Mouse (Mus musculus) kidney, embryonic 14.5 days (tissue): ENCODE results near the gene Maml3. TPM values are rescaled to one million over a fixed set of nuclear protein-coding genes. Genes with fewer than 3 reads are reported as not detected.

Experiments used
- ATAC-seq: fragments of 200-750 bp; cut with Nextera tagmentation; 2 replicates; pipeline ENCODE4 v1.8.0; 2017; ENCODE audit warnings: moderate number of reproducible peaks, mild to moderate bottlenecking, moderate TSS enrichment, moderate library complexity; ENCODE audit not compliant: low FRiP score, low TSS enrichment
- H3K27ac ChIP-seq: fragments of 300-500 bp; sonication (generic); 2 replicates; pipeline ENCODE4 v1.5.1; 2014; ENCODE audit warnings: low read depth, mild to moderate bottlenecking, low read length, moderate library complexity, mixed read lengths
- H3K27me3 ChIP-seq: fragments of 300-500 bp; sonication (generic); 2 replicates; pipeline ENCODE4 v1.6.1; 2014; ENCODE audit warnings: mild to moderate bottlenecking, low read length; ENCODE audit not compliant: control insufficient read depth, insufficient read depth
- H3K36me3 ChIP-seq: fragments of 300-500 bp; sonication (generic); 2 replicates; pipeline ENCODE4 v1.6.1; 2014; ENCODE audit warnings: low read length, mixed read lengths; ENCODE audit not compliant: control insufficient read depth, insufficient read depth
- H3K4me1 ChIP-seq: fragments of 300-500 bp; sonication (generic); 2 replicates; pipeline ENCODE4 v1.6.1; 2014; ENCODE audit warnings: low read length, mixed read lengths; ENCODE audit not compliant: control insufficient read depth, insufficient read depth
- H3K4me2 ChIP-seq: fragments of 300-500 bp; sonication (generic); replicated peaks from 2 replicates; pipeline ENCODE4 v1.6.1; 2014; ENCODE audit warnings: low read depth, mild to moderate bottlenecking, low read length
- H3K4me3 ChIP-seq: fragments of 300-500 bp; sonication (generic); 2 replicates; pipeline ENCODE4 v1.5.1; 2014; ENCODE audit warnings: mild to moderate bottlenecking, low read length
- H3K9ac ChIP-seq: fragments of 300-500 bp; sonication (generic); 2 replicates; pipeline ENCODE4 v1.6.1; 2014; ENCODE audit warnings: low read depth, mild to moderate bottlenecking, low read length, moderate library complexity
- H3K9me3 ChIP-seq: fragments of 300-500 bp; sonication (generic); 2 replicates; pipeline ENCODE4 v1.6.1; 2016; ENCODE audit warnings: low read length; ENCODE audit not compliant: control insufficient read depth
- WGBS: fragments of 180-500 bp; shearing (Covaris S2); extraction: QIAGEN DNeasy Blood & Tissue Kit; methylation state at CpG from one replicate; pipeline ENCODE4 v1.1.7; 2014; 5-methylcytosine and 5-hydroxymethylcytosine counted together
- polyA plus RNA-seq: library from polyadenylated mRNA; unstranded; fragments of >200 nt; fragmentation: Nextera tagmentation; extraction: Ambion mirVana; gene quantifications from 2 replicates; pipeline ENCODE4 v1.2.1, GENCODE M21; 2014

Gene Maml3
- polyA plus RNA-seq, 1 experiment from 2014 or later: 9.4 TPM

DNA sequence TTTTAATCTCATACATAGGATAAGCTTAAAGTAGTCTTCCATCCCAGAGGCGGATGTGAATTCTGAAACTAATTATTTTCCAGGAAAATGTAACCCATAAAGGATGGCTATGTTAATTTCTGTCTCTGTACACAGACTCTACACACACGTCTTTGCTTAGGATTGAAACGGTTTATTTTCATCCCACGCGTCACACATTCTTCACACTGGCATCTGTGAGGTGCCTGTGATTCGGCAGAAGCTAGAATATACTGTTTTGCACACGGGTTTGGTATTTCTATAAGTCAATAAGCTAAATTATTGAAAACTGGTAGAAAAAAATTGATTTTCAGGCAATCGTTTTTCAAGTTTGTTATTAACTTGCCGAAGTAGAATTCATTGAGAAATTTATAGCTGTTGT is 4.0 kb downstream of the Maml3 start:
- Histone ChIP-seq H3K9me3 (no peaks in the 10 kb centered on the region), H3K4me3 (peak overlapping the region; percentile 88), H3K9ac (peak overlapping the region; percentile 94; the same call in 1 of the 2 replicates), H3K4me1 (peaks cover 11% of the 10 kb centered on the region), H3K36me3 (no peaks in the 10 kb centered on the region), H3K27me3 (no peaks in the 10 kb centered on the region), H3K4me2 (peak overlapping the region; percentile 84), H3K27ac (peak overlapping the region; percentile 99; the same call in 1 of the 2 replicates)
- no peak for ATAC-seq
- WGBS: 46% methylated on average over 9 of the region's 9 CpGs

DNA sequence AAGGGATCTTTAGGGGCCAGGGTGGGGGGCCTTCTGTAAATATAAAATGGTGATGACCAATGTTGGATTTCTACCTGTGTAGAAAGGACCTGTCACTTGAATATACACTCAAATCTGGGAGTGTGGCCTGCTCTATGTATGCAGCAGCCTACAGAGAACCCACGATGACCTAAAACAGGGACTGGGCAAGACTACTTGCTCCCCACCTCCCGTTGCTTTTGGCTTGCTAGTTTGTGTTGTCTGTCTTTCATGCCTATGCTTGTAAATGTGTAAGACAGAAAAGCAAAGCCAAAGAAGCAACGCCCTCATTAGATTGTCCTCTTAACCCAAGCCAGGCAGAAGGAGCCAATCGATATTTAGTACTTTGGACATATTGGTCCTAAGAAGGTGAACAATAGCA is 4.6 kb downstream of the Maml3 start:
- WGBS: 78% methylated on average over 4 of the region's 4 CpGs
- ATAC-seq: no peak
- no peaks in the 10 kb centered on the region for H3K36me3 ChIP-seq

GRCm38 (mm10) chr3:52099286-52099685 is 5.6 kb downstream of the Maml3 start:
- no peak overlapping the region for H3K4me3 ChIP-seq
- H3K4me1 ChIP-seq: peaks cover 11% of the 10 kb centered on the region
- H3K36me3 ChIP-seq: no peaks in the 10 kb centered on the region
- H3K4me2 ChIP-seq: no peak overlapping the region
- no peak overlapping the region for H3K27ac ChIP-seq
- 86% methylated on average over 1 of the region's 1 CpGs for WGBS
- H3K9ac ChIP-seq: no peak overlapping the region
- no peaks in the 10 kb centered on the region for H3K27me3 ChIP-seq
- no peak for ATAC-seq
- H3K9me3 ChIP-seq: no peaks in the 10 kb centered on the region

More for the DNA sequence above, 4.6 kb downstream of the Maml3 start:
- H3K27me3 ChIP-seq: no peaks in the 10 kb centered on the region
- no peak overlapping the region for H3K9ac ChIP-seq
- no peak overlapping the region for H3K27ac ChIP-seq
- H3K4me2 ChIP-seq: no peak overlapping the region
- no peaks in the 10 kb centered on the region for H3K9me3 ChIP-seq
- no peak overlapping the region for H3K4me3 ChIP-seq
- peaks cover 11% of the 10 kb centered on the region for H3K4me1 ChIP-seq

DNA sequence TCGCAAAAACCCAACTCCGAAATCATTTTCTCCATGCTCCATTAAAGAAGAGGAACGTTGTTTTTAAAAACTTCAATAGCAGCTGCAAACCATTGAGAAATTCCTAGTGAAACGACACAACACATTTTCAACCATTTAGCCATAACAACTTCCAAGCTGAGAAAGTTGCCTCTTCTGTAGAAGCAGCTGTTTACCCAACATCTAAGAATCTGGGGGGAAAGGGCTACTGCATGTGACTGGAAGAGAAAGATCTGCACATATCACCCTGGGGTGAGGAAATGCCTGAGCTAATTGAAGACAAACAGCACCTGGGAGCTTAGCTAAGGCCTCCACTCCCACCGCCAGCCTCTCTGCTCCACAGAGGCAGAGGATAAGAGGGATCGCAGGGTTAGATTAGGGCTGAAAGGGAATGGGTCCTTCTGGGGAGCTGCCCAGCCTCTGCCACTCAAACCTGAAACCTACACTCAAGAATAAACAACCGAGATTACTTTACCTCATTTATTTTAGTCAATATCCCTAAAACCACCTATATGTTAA is 13.5 kb downstream of the Maml3 start:
- Histone ChIP-seq H3K4me3 (no peak overlapping the region), H3K9ac (no peak overlapping the region), H3K27me3 (no peaks in the 10 kb centered on the region), H3K4me2 (no peak overlapping the region), H3K36me3 (no peaks in the 10 kb centered on the region), H3K9me3 (no peaks in the 10 kb centered on the region), H3K27ac (peak overlapping the region; percentile 20; the same call in 1 of the 2 replicates), H3K4me1 (peaks cover 45% of the 10 kb centered on the region)
- ATAC-seq: no peak
- 17% methylated on average over 7 of the region's 7 CpGs for WGBS

GRCm38 (mm10) chr3:52090230-52090873 is 14.5 kb downstream of the Maml3 start:
- Histone ChIP-seq H3K27me3 (no peaks in the 10 kb centered on the region), H3K9ac (no peak overlapping the region), H3K36me3 (no peaks in the 10 kb centered on the region), H3K4me2 (0 out of 2 replicates have a peak overlapping the region, but pooled peaks have one; percentile 3), H3K9me3 (no peaks in the 10 kb centered on the region), H3K4me1 (peaks cover 45% of the 10 kb centered on the region), H3K4me3 (no peak overlapping the region), H3K27ac (peak overlapping the region; percentile 6; the same call in 1 of the 2 replicates)
- ATAC-seq: no peak
- 40% methylated on average over 8 of the region's 8 CpGs for WGBS

- H3K4me2 ChIP-seq: peak overlapping the region; percentile 29
- 6% methylated on average over 19 of the region's 19 CpGs for WGBS
- H3K27ac ChIP-seq: peak overlapping the region; percentile 77
- no peaks in the 10 kb centered on the region for H3K36me3 ChIP-seq
- H3K9me3 ChIP-seq: no peaks in the 10 kb centered on the region
- peak; percentile 63; the same call in 1 of the 2 replicates for ATAC-seq
- peak overlapping the region; percentile 2; the same call in 1 of the 2 replicates for H3K4me3 ChIP-seq
- peaks cover 45% of the 10 kb centered on the region for H3K4me1 ChIP-seq
- H3K9ac ChIP-seq: peak overlapping the region; percentile 38
- no peaks in the 10 kb centered on the region for H3K27me3 ChIP-seq
These were observed 16.2 kb downstream of the Maml3 start for GRCm38 (mm10) chr3:52088458-52089341.

- Histone ChIP-seq H3K4me1 (peaks cover 40% of the 10 kb centered on the region), H3K36me3 (no peaks in the 10 kb centered on the region), H3K27ac (peak overlapping the region; percentile 77), H3K27me3 (no peaks in the 10 kb centered on the region), H3K4me2 (no peak overlapping the region), H3K9ac (no peak overlapping the region), H3K4me3 (no peak overlapping the region), H3K9me3 (no peaks in the 10 kb centered on the region)
- ATAC-seq: no peak
- WGBS: 69% methylated on average over 7 of the region's 7 CpGs
These were observed 17.1 kb downstream of the Maml3 start for GRCm38 (mm10) chr3:52087636-52088280.

GRCm38 (mm10) chr3:52078763-52079162 is 26.1 kb downstream of the Maml3 start:
- 86% methylated on average over 2 of the region's 2 CpGs for WGBS
- Histone ChIP-seq H3K4me3 (no peak overlapping the region), H3K9me3 (no peaks in the 10 kb centered on the region), H3K9ac (no peak overlapping the region), H3K4me1 (peaks cover 3% of the 10 kb centered on the region; the same call in 1 of the 2 replicates), H3K36me3 (no peaks in the 10 kb centered on the region), H3K27me3 (no peaks in the 10 kb centered on the region), H3K4me2 (no peak overlapping the region), H3K27ac (no peak overlapping the region)
- ATAC-seq: no peak
